Mouse (Mus musculus) liver, postnatal 0 days (tissue): Measurements from ENCODE around the gene Wdr83. TPM values are rescaled to one million over a fixed set of nuclear protein-coding genes. Genes with fewer than 3 reads are reported as not detected.

Experiments
- ATAC-seq: fragments of 200-750 bp; cut with Nextera tagmentation; 2 replicates; pipeline ENCODE4 v1.8.0; 2017; ENCODE audit warnings: mild to moderate bottlenecking, moderate library complexity
- DNase-seq: peaks from one replicate; pipeline ENCODE4 v3.0.0-alpha.2; 2016
- H3K27ac ChIP-seq: fragments of 300-500 bp; sonication (generic); 2 replicates; pipeline ENCODE4 v1.5.1; 2014; ENCODE audit warnings: antibody characterized with exemption, moderate library complexity, mild to moderate bottlenecking, low read depth
- H3K27me3 ChIP-seq: fragments of 300-500 bp; sonication (generic); 2 replicates; pipeline ENCODE4 v1.6.1; 2014; ENCODE audit warnings: low read length, control low read depth, mixed read lengths; ENCODE audit not compliant: insufficient read depth
- H3K36me3 ChIP-seq: fragments of 300-500 bp; sonication (generic); replicated peaks from 2 replicates; pipeline ENCODE4 v1.6.1; 2014; ENCODE audit warnings: mild to moderate bottlenecking, control low read depth, low read length, moderate library complexity, mixed read lengths; ENCODE audit not compliant: insufficient read depth
- H3K4me1 ChIP-seq: fragments of 300-500 bp; sonication (generic); 2 replicates; pipeline ENCODE4 v1.6.1; 2014; ENCODE audit warnings: antibody characterized with exemption, mild to moderate bottlenecking, control low read depth; ENCODE audit not compliant: insufficient read depth
- H3K4me2 ChIP-seq: fragments of 300-500 bp; sonication (generic); 2 replicates; pipeline ENCODE4 v1.6.1; 2014; ENCODE audit warnings: low read depth, mild to moderate bottlenecking, low read length, moderate library complexity, mixed read lengths
- H3K4me3 ChIP-seq: fragments of 300-500 bp; sonication (generic); 2 replicates; pipeline ENCODE4 v1.5.1; 2014; ENCODE audit warnings: low read depth, low read length
- H3K9ac ChIP-seq: fragments of 300-500 bp; sonication (generic); replicated peaks from 2 replicates; pipeline ENCODE4 v1.6.1; 2014; ENCODE audit warnings: mild to moderate bottlenecking, moderate library complexity
- H3K9me3 ChIP-seq: fragments of 300-500 bp; sonication (generic); 2 replicates; pipeline ENCODE4 v1.6.1; 2016; ENCODE audit warnings: mild to moderate bottlenecking, control low read depth, low read length, mixed read lengths
- CTCF ChIP-seq: sonication (generic); IDR thresholded peaks from 2 replicates; pipeline ENCODE4 v1.5.1; 2016; ENCODE audit warnings: antibody characterized with exemption, low read depth
- EP300 ChIP-seq: IDR thresholded peaks from 2 replicates; pipeline ENCODE4 v1.6.1; 2016; ENCODE audit warnings: antibody characterized with exemption, low read depth, mild to moderate bottlenecking
- WGBS: fragments of 180-500 bp; shearing (Covaris S2); extraction: QIAGEN DNeasy Blood & Tissue Kit; methylation state at CpG from one replicate; pipeline ENCODE4 v1.1.7; 2014; ENCODE audit not compliant: insufficient replicate concordance; 5-methylcytosine and 5-hydroxymethylcytosine counted together
- polyA plus RNA-seq: library from polyadenylated mRNA; unstranded; fragments of >200 nt; fragmentation: Nextera tagmentation; extraction: Ambion mirVana; gene quantifications from 2 replicates; pipeline ENCODE4 v1.2.1, GENCODE M21; 2015

Gene Wdr83
- polyA plus RNA-seq, 1 experiment from 2014 or later: 18.4 TPM

DNA sequence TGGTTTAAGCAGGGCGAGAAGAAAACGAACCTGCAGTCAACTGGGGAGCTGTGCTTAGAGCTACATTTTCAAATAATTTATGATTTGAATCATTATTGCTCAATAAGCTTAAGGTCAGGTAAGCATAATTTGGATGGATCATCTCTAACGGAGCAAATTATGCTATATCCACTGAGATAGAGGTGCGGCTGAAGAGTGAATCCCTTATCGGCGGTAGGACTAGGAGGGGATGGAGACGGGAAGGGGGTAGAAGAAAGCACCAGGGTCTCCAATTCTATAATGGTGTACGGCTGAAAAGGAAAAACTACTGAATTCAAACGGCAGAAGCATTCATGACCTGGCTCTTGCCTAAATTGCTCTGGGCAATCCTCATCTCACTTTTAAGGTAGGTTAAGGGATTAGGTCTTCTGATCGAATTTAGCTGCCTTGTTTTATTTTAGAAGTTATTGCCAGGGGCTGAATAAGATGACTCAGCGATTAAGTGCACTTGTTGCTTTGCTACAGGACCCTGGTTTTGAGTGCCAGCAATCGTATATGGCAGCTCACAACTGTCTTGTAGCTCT, 45.9 kb downstream of the Wdr83 start:
- Histone ChIP-seq H3K27me3 (no peaks in the 10 kb centered on the region), H3K4me2 (peak overlapping the region; percentile 92), H3K9ac (peak overlapping the region; percentile 78), H3K27ac (peak overlapping the region; percentile 90), H3K4me1 (peaks cover 38% of the 10 kb centered on the region), H3K9me3 (no peaks in the 10 kb centered on the region), H3K36me3 (peaks cover 28% of the 10 kb centered on the region), H3K4me3 (peak overlapping the region; percentile 72)
- WGBS: 5% methylated on average over 12 of the region's 12 CpGs
- TF ChIP-seq CTCF: no peak
- no peak for TF ChIP-seq EP300
- ATAC-seq: no peak
- DNase-seq: no peak

DNA sequence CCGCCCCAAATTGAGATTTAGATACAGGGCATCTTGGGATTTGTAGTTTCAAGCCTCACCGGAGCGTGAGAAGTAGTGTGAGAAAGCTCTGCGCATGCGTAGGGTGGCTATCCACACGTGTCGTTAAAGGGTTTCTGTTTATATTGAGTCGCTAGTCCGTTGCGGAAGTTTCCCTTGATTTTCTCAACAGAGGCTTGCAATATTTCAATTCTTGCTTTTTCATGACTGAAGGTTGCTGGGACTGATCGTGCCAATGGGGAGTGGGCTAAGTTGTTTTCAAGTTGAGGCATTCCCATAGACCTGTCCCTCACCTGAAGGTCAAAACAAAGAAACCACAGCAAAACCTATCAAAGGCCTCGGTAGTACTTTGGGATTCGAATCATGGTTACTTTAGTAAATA, 46.3 kb downstream of the Wdr83 start:
- H3K4me3 ChIP-seq: peak overlapping the region; percentile 72
- peak overlapping the region; percentile 78 for H3K9ac ChIP-seq
- DNase-seq: peak; percentile 85
- TF ChIP-seq CTCF (no peak), EP300 (no peak)
- peaks cover 32% of the 10 kb centered on the region for H3K36me3 ChIP-seq
- no peaks in the 10 kb centered on the region for H3K27me3 ChIP-seq
- under 1% methylated on average over 13 of the region's 13 CpGs for WGBS
- peaks cover 38% of the 10 kb centered on the region for H3K4me1 ChIP-seq
- ATAC-seq: no peak
- no peaks in the 10 kb centered on the region for H3K9me3 ChIP-seq
- peak overlapping the region; percentile 90 for H3K27ac ChIP-seq
- peak overlapping the region; percentile 92 for H3K4me2 ChIP-seq

DNA sequence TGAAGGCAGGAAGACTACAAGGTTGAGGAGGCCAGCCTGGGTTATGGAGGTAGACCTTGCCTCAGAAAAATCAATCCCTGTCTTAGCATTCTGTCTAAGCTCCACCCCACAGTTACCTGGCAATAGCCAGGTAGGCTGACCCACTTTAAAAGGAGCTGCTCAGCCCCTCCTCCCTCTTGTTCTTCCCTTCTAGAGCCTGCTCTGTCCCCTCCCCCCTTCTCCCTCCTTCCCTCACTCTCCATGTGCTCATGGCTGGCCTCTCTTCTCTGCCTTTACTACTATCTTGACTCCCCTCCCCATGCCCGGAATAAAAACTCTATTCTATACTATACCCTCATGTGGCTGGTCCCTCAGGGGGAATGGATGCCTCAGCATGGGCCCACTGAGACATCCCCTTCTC, 47.2 kb downstream of the Wdr83 start:
- Histone ChIP-seq H3K9ac (no peak overlapping the region), H3K36me3 (peaks cover 38% of the 10 kb centered on the region), H3K27me3 (no peaks in the 10 kb centered on the region), H3K4me3 (no peak overlapping the region), H3K4me2 (peak overlapping the region; percentile 92; the same call in 1 of the 2 replicates), H3K9me3 (no peaks in the 10 kb centered on the region), H3K4me1 (peaks cover 40% of the 10 kb centered on the region), H3K27ac (peak overlapping the region; percentile 34; the same call in 1 of the 2 replicates)
- DNase-seq (no peak), ATAC-seq (no peak)
- WGBS: 50% methylated on average over 1 of the region's 1 CpGs
- no peak for TF ChIP-seq EP300
- no peak for TF ChIP-seq CTCF

DNA sequence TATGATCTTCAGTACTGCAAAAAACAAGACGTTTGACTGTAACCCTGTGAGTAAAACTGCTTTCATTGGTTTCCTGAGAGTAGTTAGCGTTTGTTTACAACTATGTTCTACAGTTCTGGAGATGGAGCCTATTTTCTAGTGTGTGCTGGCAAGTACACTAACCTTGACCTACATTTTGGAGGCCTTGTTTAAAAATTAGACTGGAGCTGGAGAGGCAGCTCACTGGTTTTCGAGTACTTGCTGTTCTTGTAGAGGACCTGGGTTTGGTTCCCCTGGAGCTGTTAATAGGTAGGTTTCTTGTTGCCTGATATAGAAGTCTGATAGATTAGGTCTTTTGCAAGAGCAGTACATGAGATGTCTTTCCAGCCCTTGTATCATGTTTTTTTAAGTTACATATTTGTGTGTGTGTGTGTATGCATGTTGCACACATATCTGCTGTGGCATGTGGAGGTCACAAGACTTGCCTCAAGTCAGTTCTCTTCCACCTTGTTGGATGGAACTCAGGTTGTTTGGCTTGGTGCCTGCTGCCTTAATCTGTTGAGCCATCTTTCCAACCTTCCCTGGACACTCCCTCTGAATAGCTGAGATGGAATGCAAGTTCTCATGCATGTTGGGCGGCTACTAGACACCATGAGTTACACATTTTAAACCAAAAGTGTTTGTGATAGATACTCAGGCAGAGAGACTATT, 48.3 kb downstream of the Wdr83 start:
- no peaks in the 10 kb centered on the region for H3K9me3 ChIP-seq
- peak overlapping the region; percentile 39 for H3K27ac ChIP-seq
- no peak for DNase-seq
- H3K4me3 ChIP-seq: no peak overlapping the region
- no peak overlapping the region for H3K9ac ChIP-seq
- H3K36me3 ChIP-seq: peaks cover 38% of the 10 kb centered on the region
- no peak for ATAC-seq
- H3K4me1 ChIP-seq: peaks cover 40% of the 10 kb centered on the region
- WGBS: 70% methylated on average over 4 of the region's 4 CpGs
- TF ChIP-seq EP300 (no peak), CTCF (no peak)
- no peak overlapping the region for H3K4me2 ChIP-seq
- H3K27me3 ChIP-seq: no peaks in the 10 kb centered on the region

DNA sequence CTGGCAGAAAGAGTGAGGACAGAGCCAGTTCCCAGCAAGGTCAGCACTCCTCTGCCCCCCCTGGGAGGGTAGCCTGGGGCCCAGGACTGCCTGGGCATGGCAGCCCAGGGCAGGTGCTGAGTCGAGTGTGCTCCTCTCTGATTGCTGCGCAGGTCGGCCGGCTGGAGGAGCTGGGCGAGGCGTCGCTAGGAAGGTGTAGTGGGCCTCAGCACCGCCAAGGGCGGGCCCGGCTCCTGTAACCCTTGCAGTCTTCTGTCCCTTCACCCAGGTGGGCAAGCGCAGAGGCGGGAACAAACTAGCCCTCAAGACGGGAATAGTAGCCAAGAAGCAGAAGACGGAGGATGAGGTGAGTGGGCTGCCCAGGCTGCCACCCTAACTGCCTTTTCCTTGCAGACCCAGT, 51.8 kb downstream of the Wdr83 start:
- peak overlapping the region; percentile 91; the same call in 1 of the 2 replicates for H3K4me2 ChIP-seq
- H3K36me3 ChIP-seq: peaks cover 38% of the 10 kb centered on the region
- no peak for TF ChIP-seq EP300
- no peak for TF ChIP-seq CTCF
- peak; percentile 14 for DNase-seq
- ATAC-seq: no peak
- H3K9me3 ChIP-seq: no peaks in the 10 kb centered on the region
- H3K4me1 ChIP-seq: peaks cover 39% of the 10 kb centered on the region
- H3K27ac ChIP-seq: no peak overlapping the region
- H3K27me3 ChIP-seq: no peaks in the 10 kb centered on the region
- peak overlapping the region; percentile 98; the same call in 1 of the 2 replicates for H3K9ac ChIP-seq
- 88% methylated on average over 14 of the region's 14 CpGs for WGBS
- peak overlapping the region; percentile 95; the same call in 1 of the 2 replicates for H3K4me3 ChIP-seq

DNA sequence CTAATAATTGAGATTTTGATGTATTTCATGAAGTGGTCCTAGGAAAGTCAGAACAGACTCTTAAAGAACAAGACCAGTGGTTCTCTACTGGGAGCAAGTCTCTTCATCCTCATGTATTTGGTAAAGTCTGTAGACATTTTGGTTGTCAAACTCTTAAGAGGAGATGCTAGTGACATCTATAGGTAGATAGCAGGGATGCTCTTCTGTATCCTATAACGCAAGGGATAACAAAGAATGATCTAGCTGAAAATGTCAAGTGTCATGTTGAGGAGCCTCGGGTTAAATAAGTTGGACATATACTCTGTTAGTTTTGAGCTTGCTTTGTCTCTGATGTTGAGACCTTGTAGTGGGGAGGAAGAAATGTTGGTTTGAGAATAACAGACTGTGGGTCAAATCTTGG, 53.2 kb downstream of the Wdr83 start:
- TF ChIP-seq CTCF (no peak), EP300 (no peak)
- Histone ChIP-seq H3K27ac (peak overlapping the region; percentile 94; the same call in 1 of the 2 replicates), H3K27me3 (no peaks in the 10 kb centered on the region), H3K4me3 (peak overlapping the region; percentile 95), H3K4me1 (peaks cover 33% of the 10 kb centered on the region), H3K36me3 (peaks cover 42% of the 10 kb centered on the region), H3K4me2 (peak overlapping the region; percentile 91), H3K9ac (peak overlapping the region; percentile 98), H3K9me3 (no peaks in the 10 kb centered on the region)
- WGBS: 17% methylated on average over 2 of the region's 2 CpGs
- ATAC-seq (no peak), DNase-seq (no peak)
